Mouse (Mus musculus): ENCODE measurements around the gene Gm5134.
A peak's percentile ranks its signal among the peaks of the same experiment; 100 is the strongest.

The Gm5134 gene

GRCm38 (mm10) chr10:75954381-75954811 is at the start of gene Gm5134:
Gm5134 (plus strand) TSS chr10:75954514.
- DNase-seq (ENCODE audit: low read depth) = no peak

GRCm38 (mm10) chr10:75906882-75907281 is 47.4 kb upstream of the Gm5134 start:
- DNase-seq (ENCODE audit: low read depth) = no peak

- no peak for DNase-seq (ENCODE audit: low read depth)
These were observed 43.6 kb upstream of the Gm5134 start for GRCm38 (mm10) chr10:75910698-75911097.

GRCm38 (mm10) chr10:75913013-75913589 is 41.2 kb upstream of the Gm5134 start:
- DNase-seq (ENCODE audit: low read depth) = no peak

- no peak for DNase-seq (ENCODE audit: low read depth)
These were observed 38.8 kb upstream of the Gm5134 start for GRCm38 (mm10) chr10:75915557-75915956.

GRCm38 (mm10) chr10:75916840-75917239 is 37.5 kb upstream of the Gm5134 start:
- DNase-seq (ENCODE audit: low read depth) = no peak

GRCm38 (mm10) chr10:75919026-75919425 is 35.3 kb upstream of the Gm5134 start:
- DNase-seq (ENCODE audit: low read depth) = no peak

- peak; percentile 92 for DNase-seq (ENCODE audit: low read depth)
These were observed 33.1 kb upstream of the Gm5134 start, which contains the start of gene Smarcb1 for GRCm38 (mm10) chr10:75921026-75921725. Smarcb1 (minus strand) TSS chr10:75921617.

GRCm38 (mm10) chr10:75921726-75922560 is 32.4 kb upstream of the Gm5134 start:
- no peak for DNase-seq (ENCODE audit: low read depth)

GRCm38 (mm10) chr10:75924324-75924723 is 30.0 kb upstream of the Gm5134 start:
- DNase-seq (ENCODE audit: low read depth) = no peak

GRCm38 (mm10) chr10:75926396-75926795 is 27.9 kb upstream of the Gm5134 start:
- no peak for DNase-seq (ENCODE audit: low read depth)

- DNase-seq (ENCODE audit: low read depth) = no peak
These were observed 24.0 kb upstream of the Gm5134 start for GRCm38 (mm10) chr10:75930304-75930703.

- no peak for DNase-seq (ENCODE audit: low read depth)
These were observed 23.0 kb upstream of the Gm5134 start for GRCm38 (mm10) chr10:75931311-75931710.

- no peak for DNase-seq (ENCODE audit: low read depth)
These were observed 22.1 kb upstream of the Gm5134 start for GRCm38 (mm10) chr10:75932081-75932678.

GRCm38 (mm10) chr10:75932891-75933290 is 21.4 kb upstream of the Gm5134 start, which contains the start of gene Chchd10:
Chchd10 (plus strand) TSS chr10:75933130.
- no peak for DNase-seq (ENCODE audit: low read depth)

GRCm38 (mm10) chr10:75934991-75935390 is 19.3 kb upstream of the Gm5134 start:
- no peak for DNase-seq (ENCODE audit: low read depth)

GRCm38 (mm10) chr10:75935680-75936541 is 18.4 kb upstream of the Gm5134 start, which contains the start of gene Mmp11:
Mmp11 (minus strand) TSS chr10:75936496.
- DNase-seq (ENCODE audit: low read depth) = peak; percentile 84

GRCm38 (mm10) chr10:75936909-75937667 is 17.2 kb upstream of the Gm5134 start:
- no peak for DNase-seq (ENCODE audit: low read depth)

- DNase-seq (ENCODE audit: low read depth) = no peak
These were observed 16.3 kb upstream of the Gm5134 start for GRCm38 (mm10) chr10:75937851-75938643.
